ENCODE assay signal across 8 mouse cellular contexts in the genomic region with DNA sequence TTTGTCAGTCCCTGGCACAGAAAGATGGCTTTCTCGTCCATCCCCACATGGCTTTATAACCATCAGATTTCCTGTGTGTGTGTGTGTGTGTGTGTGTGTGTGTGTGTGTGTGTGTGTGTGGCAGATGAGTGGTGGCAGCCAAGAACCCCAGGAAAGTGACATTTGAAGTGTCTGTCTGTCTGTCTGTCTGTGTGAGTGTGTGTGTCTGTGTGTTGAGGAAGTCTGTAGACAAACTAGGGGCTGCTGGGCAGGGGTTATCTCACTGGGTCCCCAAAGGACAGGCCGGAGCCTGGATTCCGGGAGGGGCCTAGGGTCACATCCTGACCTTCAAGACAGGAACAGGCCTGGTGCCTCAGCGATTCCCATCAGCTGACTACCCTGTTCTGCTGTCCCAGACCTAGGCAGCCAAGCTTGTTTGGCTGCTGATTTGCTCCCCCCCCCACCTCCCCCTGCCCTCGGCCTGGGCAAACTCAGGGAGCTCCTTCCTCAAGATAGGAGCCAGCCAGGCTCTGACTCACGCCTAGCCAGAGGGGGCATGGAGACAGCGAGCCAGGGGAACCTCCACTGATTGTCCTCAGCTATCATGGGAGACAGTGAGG. TPM values are rescaled to one million over a fixed set of nuclear protein-coding genes. Genes with fewer than 3 reads are reported as not detected.
DNase-seq lines count a peak whose midpoint lies in the region; ATAC-seq and TF ChIP-seq lines count a peak whose summit lies in the region.

No protein-coding gene starts in this region.

- DNase-seq in Muller cell, postnatal 12 days (ENCODE audit: inconsistent ontology term): peak; percentile 83
- peak; percentile 32 for DNase-seq in lung, embryonic 14.5 days
- DNase-seq in layer of hippocampus, adult 18-20 months (ENCODE audit: low spot score in 2 of 2): no peak
- no peak for DNase-seq in B cell, adult 2 months
- no peak for DNase-seq in right cerebral cortex, postnatal 4 days
- no peak for DNase-seq in layer of hippocampus, adult 9-11 months

- TF ChIP-seq CTCF in lung, embryonic 14.5 days (IDR thresholded peaks at IDR 0.05; ENCODE audit: low read depth): no peak

- H3K27ac ChIP-seq in brown adipose tissue, adult 24 weeks (replicated peaks; ENCODE audit: low read depth, low read length): peak overlapping the region; percentile 87
- peak overlapping the region; percentile 8 for H3K27ac ChIP-seq in intestine, embryonic 16.5 days (ENCODE audit: low read length)
- peak overlapping the region; percentile 33; the same call in 1 of the 2 replicates for H3K27ac ChIP-seq in lung, embryonic 14.5 days (ENCODE audit: low read depth)

- no peak overlapping the region for H3K4me3 ChIP-seq in brown adipose tissue, adult 24 weeks (ENCODE audit: insufficient read depth, low read depth, low read length)
- H3K4me3 ChIP-seq in intestine, embryonic 16.5 days (ENCODE audit: low read length): no peak overlapping the region
- no peak overlapping the region for H3K4me3 ChIP-seq in lung, embryonic 14.5 days (ENCODE audit: low read depth, low read length)

- H3K9me3 ChIP-seq in intestine, embryonic 16.5 days (ENCODE audit: control insufficient read depth, low read length): no peaks in the 10 kb centered on the region
- H3K9me3 ChIP-seq in lung, embryonic 14.5 days (ENCODE audit: low read depth, low read length): no peaks in the 10 kb centered on the region

- peaks cover 32% of the 10 kb centered on the region for H3K4me1 ChIP-seq in brown adipose tissue, adult 24 weeks (ENCODE audit: control insufficient read depth, insufficient read depth, insufficient read length, low read length)
- H3K4me1 ChIP-seq in intestine, embryonic 16.5 days (ENCODE audit: control insufficient read depth, insufficient read depth, low read length): peaks cover 17% of the 10 kb centered on the region
- no peaks in the 10 kb centered on the region for H3K4me1 ChIP-seq in lung, embryonic 14.5 days (ENCODE audit: insufficient read depth)

- H3K4me2 ChIP-seq in intestine, embryonic 16.5 days (ENCODE audit: low read depth, low read length): no peak overlapping the region
- no peak overlapping the region for H3K4me2 ChIP-seq in lung, embryonic 14.5 days

- peak; percentile 67 for ATAC-seq in intestine, embryonic 16.5 days
- peak; percentile 50; the same call in 1 of the 2 replicates for ATAC-seq in lung, embryonic 14.5 days (ENCODE audit: insufficient read depth)

- no peaks in the 10 kb centered on the region for H3K27me3 ChIP-seq in intestine, embryonic 16.5 days (replicated peaks; ENCODE audit: control insufficient read depth, insufficient read depth, low read length)
- no peaks in the 10 kb centered on the region for H3K27me3 ChIP-seq in lung, embryonic 14.5 days (ENCODE audit: insufficient read depth, low read length)

- H3K36me3 ChIP-seq in intestine, embryonic 16.5 days (ENCODE audit: control insufficient read depth, insufficient read depth, low read length): no peaks in the 10 kb centered on the region
- H3K36me3 ChIP-seq in lung, embryonic 14.5 days (ENCODE audit: insufficient read depth): peaks cover 26% of the 10 kb centered on the region

- WGBS in intestine, embryonic 16.5 days: 20% methylated on average over 7 of the region's 7 CpGs
- 16% methylated on average over 7 of the region's 7 CpGs for WGBS in lung, embryonic 14.5 days

- H3K9ac ChIP-seq in intestine, embryonic 16.5 days (ENCODE audit: low read depth, low read length): peak overlapping the region; percentile 22
- no peak overlapping the region for H3K9ac ChIP-seq in lung, embryonic 14.5 days

RNA-seq across cellular contexts. Expression of gene Eng, which starts 15.2 kb away (rescaled TPM):
- 22.4 and 28.7 TPM in 2 replicates for polyA plus RNA-seq in brown adipose tissue, adult 24 weeks (2012; ENCODE audit: insufficient read depth, insufficient read length, missing spikeins)
- 66.8 and 70.3 TPM in 2 replicates for polyA plus RNA-seq in intestine, embryonic 16.5 days (2015; fragmentation: Nextera tagmentation; extraction: Ambion mirVana)
- 91.1 and 98.5 TPM in 2 replicates for polyA plus RNA-seq in lung, embryonic 14.5 days (2014; fragmentation: Nextera tagmentation; extraction: Ambion mirVana)
- 10 to 100 TPM; 14.9 to 16.7 TPM for total RNA-seq in layer of hippocampus, adult 18-20 months (2021)

RNA-seq across cellular contexts. Expression of gene Ak1, which starts 40.0 kb away (rescaled TPM):
- 87.5 and 109 TPM in 2 replicates for polyA plus RNA-seq in brown adipose tissue, adult 24 weeks (2012; ENCODE audit: insufficient read depth, insufficient read length, missing spikeins)
- polyA plus RNA-seq in intestine, embryonic 16.5 days (2015; fragmentation: Nextera tagmentation; extraction: Ambion mirVana): 15.3 and 18.6 TPM in 2 replicates
- polyA plus RNA-seq in lung, embryonic 14.5 days (2014; fragmentation: Nextera tagmentation; extraction: Ambion mirVana): 34.3 and 35.8 TPM in 2 replicates
- total RNA-seq in layer of hippocampus, adult 18-20 months (2021): 100 to 1,000 TPM; 128 to 131 TPM

RNA-seq across cellular contexts. Expression of gene Fpgs, which starts 42.3 kb away (rescaled TPM):
- polyA plus RNA-seq in brown adipose tissue, adult 24 weeks (2012; ENCODE audit: insufficient read depth, insufficient read length, missing spikeins): 2.8 and 2.9 TPM in 2 replicates
- 29.8 and 32.0 TPM in 2 replicates for polyA plus RNA-seq in intestine, embryonic 16.5 days (2015; fragmentation: Nextera tagmentation; extraction: Ambion mirVana)
- polyA plus RNA-seq in lung, embryonic 14.5 days (2014; fragmentation: Nextera tagmentation; extraction: Ambion mirVana): 28.4 and 32.7 TPM in 2 replicates
- 1 to 10 TPM; 8.5 to 9.9 TPM for total RNA-seq in layer of hippocampus, adult 18-20 months (2021)

RNA-seq across cellular contexts. Expression of gene Cdk9, which starts 51.3 kb away (rescaled TPM):
- polyA plus RNA-seq in brown adipose tissue, adult 24 weeks (2012; ENCODE audit: insufficient read depth, insufficient read length, missing spikeins): 27.3 and 27.6 TPM in 2 replicates
- 83.4 and 86.0 TPM in 2 replicates for polyA plus RNA-seq in intestine, embryonic 16.5 days (2015; fragmentation: Nextera tagmentation; extraction: Ambion mirVana)
- polyA plus RNA-seq in lung, embryonic 14.5 days (2014; fragmentation: Nextera tagmentation; extraction: Ambion mirVana): 81.7 and 84.3 TPM in 2 replicates
- total RNA-seq in layer of hippocampus, adult 18-20 months (2021): 100 to 1,000 TPM; 119 to 123 TPM

RNA-seq across cellular contexts. Expression of gene Sh2d3c, which starts 59.2 kb away (rescaled TPM):
- polyA plus RNA-seq in brown adipose tissue, adult 24 weeks (2012; ENCODE audit: insufficient read depth, insufficient read length, missing spikeins): 4.4 and 6.3 TPM in 2 replicates
- 26.1 and 26.5 TPM in 2 replicates for polyA plus RNA-seq in intestine, embryonic 16.5 days (2015; fragmentation: Nextera tagmentation; extraction: Ambion mirVana)
- polyA plus RNA-seq in lung, embryonic 14.5 days (2014; fragmentation: Nextera tagmentation; extraction: Ambion mirVana): 37.6 and 38.8 TPM in 2 replicates
- total RNA-seq in layer of hippocampus, adult 18-20 months (2021): 10 to 100 TPM; 16.6 to 19.4 TPM

Comparison
In these comparisons a context has a peak if more than half of its experiments do, and no peak if none do; other contexts are left out.
1. DNase-seq: peak in Muller cell, postnatal 12 days (single experiment) and lung, embryonic 14.5 days (single experiment); none in layer of hippocampus, adult 18-20 months (0 of 2), B cell, adult 2 months (0 of 2), right cerebral cortex, postnatal 4 days (single experiment) and layer of hippocampus, adult 9-11 months (single experiment).
2. H3K27ac ChIP-seq: peak in every context shown above with its lines; median percentile 87 in brown adipose tissue, adult 24 weeks; 33 in lung, embryonic 14.5 days; 8 in intestine, embryonic 16.5 days.